Comparison of ENCODE assay signal across 8 mouse cellular contexts in genomic region chr7:67788713-67789112, GRCm38 (mm10). TPM values are rescaled to one million over a fixed set of nuclear protein-coding genes. Genes with fewer than 3 reads are reported as not detected.
DNase-seq lines count a peak whose midpoint lies in the region; ATAC-seq and TF ChIP-seq lines count a peak whose summit lies in the region.

No protein-coding gene starts in this region.

- TF ChIP-seq CTCF in lung, embryonic 14.5 days (IDR thresholded peaks at IDR 0.05; ENCODE audit: low read depth), result peak; percentile 93

- no peak; the same call in 1 of the 2 replicates for ATAC-seq in lung, embryonic 14.5 days (ENCODE audit: insufficient read depth)

- H3K36me3 ChIP-seq in ES-E14 (ENCODE audit: control insufficient read depth, insufficient read depth, low read length, poor library complexity, severe bottlenecking), result no peaks in the 10 kb centered on the region
- H3K36me3 ChIP-seq in lung, embryonic 14.5 days (ENCODE audit: insufficient read depth), result no peaks in the 10 kb centered on the region

- H3K9ac ChIP-seq in ES-E14 (ENCODE audit: insufficient read depth, low read depth, low read length, poor library complexity, severe bottlenecking), result no peak overlapping the region
- no peak overlapping the region for H3K9ac ChIP-seq in lung, embryonic 14.5 days

- no peaks in the 10 kb centered on the region for H3K27me3 ChIP-seq in lung, embryonic 14.5 days (ENCODE audit: insufficient read depth, low read length)

- H3K4me3 ChIP-seq in ES-E14 (ENCODE audit: insufficient read depth in 1 of 2, low read depth in 1 of 2, low read length in 2 of 2, poor library complexity in 1 of 2, severe bottlenecking in 1 of 2), result no peak overlapping the region
- H3K4me3 ChIP-seq in lung, embryonic 14.5 days (ENCODE audit: low read depth, low read length), result no peak overlapping the region

- intact Hi-C loops in heart, postnatal 14 days (cut with DNase I), result loop anchor here (1.0 to 5.0 kb wide), 4 partner anchors 164 to 568 kb away; partner anchors contain the start of gene Igf1r

- peak overlapping the region; percentile 18; the same call in 1 of the 2 replicates for H3K4me2 ChIP-seq in lung, embryonic 14.5 days

- peak; percentile 68 for DNase-seq in ES-E14 (ENCODE audit: low read depth, low spot score)
- DNase-seq in brain, embryonic 18.5 days (ENCODE audit: low read depth, low spot score), result peak; percentile 39
- DNase-seq in fibroblast of lung, adult 2 months (ENCODE audit: low read depth), result peak; percentile 86
- DNase-seq in heart, postnatal 14 days, result peak; percentile 63 to 78
- DNase-seq in layer of hippocampus, adult 11-12 months (ENCODE audit: low spot score), result peak; percentile 75
- DNase-seq in lung, embryonic 14.5 days, result peak; percentile 91
- DNase-seq in retina, adult 2 months (ENCODE audit: low read depth, low spot score), result peak; percentile 59
- peak; percentile 68 for DNase-seq in urinary bladder, postnatal 14 days (ENCODE audit: low spot score)

- 12% methylated on average over 10 of the region's 10 CpGs for WGBS in lung, embryonic 14.5 days

- in situ Hi-C loops in ES-E14 (cut with MboI; ENCODE audit: low sequenced_read_pairs in 2 of 2, unreplicated experiment in 2 of 2), result loop anchor here (25.0 kb wide), 3 partner anchors 349 to 574 kb away; no protein-coding TSS in a partner anchor

- no peaks in the 10 kb centered on the region for H3K4me1 ChIP-seq in ES-E14 (ENCODE audit: control insufficient read depth in 2 of 2, insufficient read depth in 2 of 2, low read length in 2 of 2, poor library complexity in 1 of 2)
- H3K4me1 ChIP-seq in lung, embryonic 14.5 days (ENCODE audit: insufficient read depth), result no peaks in the 10 kb centered on the region

- H3K9me3 ChIP-seq in ES-E14 (ENCODE audit: control insufficient read depth, insufficient read depth, low read depth, low read length), result no peaks in the 10 kb centered on the region
- no peaks in the 10 kb centered on the region for H3K9me3 ChIP-seq in lung, embryonic 14.5 days (ENCODE audit: low read depth, low read length)

- H3K27ac ChIP-seq in ES-E14 (ENCODE audit: insufficient read depth, low read depth, low read length, poor library complexity, severe bottlenecking), result no peak overlapping the region
- no peak overlapping the region for H3K27ac ChIP-seq in lung, embryonic 14.5 days (ENCODE audit: low read depth)

TF ChIP-seq in ES-E14, 5 proteins besides CTCF, POLR2A, EP300 and RAD21:
- TF ChIP-seq ZC3H11A (IDR thresholded peaks at IDR 0.05; ENCODE audit: borderline replicate concordance, low read depth, low read length), result peak; percentile 93
- TF ChIP-seq ZNF384 (IDR thresholded peaks at IDR 0.05; ENCODE audit: low read depth, low read length), result no peak

RNA-seq across cellular contexts. Expression of gene Synm, which starts 29.2 kb away (rescaled TPM):
- 2.1 and 4.1 TPM in 2 replicates for total RNA-seq in ES-E14 (2012; rRNA removed)
- total RNA-seq in heart, postnatal 14 days (2021), result 1 to 10 TPM; 5.0 to 5.8 TPM
- polyA plus RNA-seq in lung, embryonic 14.5 days (2014; fragmentation: Nextera tagmentation; extraction: Ambion mirVana), result 4.8 and 5.6 TPM in 2 replicates

Comparison
In these comparisons a context has a peak if more than half of its experiments do, and no peak if none do; other contexts are left out.
1. DNase-seq: peak in every context shown above with its lines; median percentile 91 in lung, embryonic 14.5 days; 86 in fibroblast of lung, adult 2 months; 75 in layer of hippocampus, adult 11-12 months; 70 in heart, postnatal 14 days; 68 in ES-E14; 68 in urinary bladder, postnatal 14 days; 59 in retina, adult 2 months; 39 in brain, embryonic 18.5 days.